Mouse (Mus musculus) kidney, adult 2 months (tissue): ENCODE data around the gene Olfr279.

ENCODE experiments used
- CTCF ChIP-seq: fragments of 200-500 bp; conservative IDR thresholded peaks from 2 replicates; pipeline ENCODE4 v1.5.1; 2011; ENCODE audit warnings: low read depth, mild to moderate bottlenecking, control low read depth, low read length, moderate library complexity, mixed read lengths; ENCODE audit not compliant: insufficient read depth, insufficient read length
- POLR2A ChIP-seq: fragments of 200-500 bp; IDR thresholded peaks from one replicate; pipeline ENCODE4 v1.6.1; 2011; ENCODE audit warnings: low read depth, low read length, control low read depth

- TF ChIP-seq CTCF (no peak), POLR2A (no peak)
Measured at GRCm38 (mm10) chr15:98512799-98513321, 20.7 kb downstream of the Olfr279 start.
